Mouse (Mus musculus) MEL (cell line): Measurements from ENCODE around the gene Shisa4. TPM values are rescaled to one million over a fixed set of nuclear protein-coding genes. Genes with fewer than 3 reads are reported as not detected.

ENCODE experiments used
- DNase-seq: peaks from one replicate; pipeline ENCODE4 v3.0.0; 2011; ENCODE audit warnings: low read depth, low spot score
- H3K27ac ChIP-seq: 2 replicates; pipeline ENCODE4 v1.5.1; 2012; ENCODE audit warnings: low read depth, mild to moderate bottlenecking, control low read depth, low read length, moderate library complexity; ENCODE audit not compliant: control insufficient read depth
- H3K27me3 ChIP-seq, 2 experiments: fragments of 150-350 bp in 1 of 2; sonication (generic) in 1 of 2; 2 replicates each; pipeline ENCODE4 v1.6.1; 2012; ENCODE audit warnings: low read length in 2 of 2, mild to moderate bottlenecking in 2 of 2, improper control_type of control experiment in 1 of 2, moderate library complexity in 1 of 2; ENCODE audit not compliant: insufficient read depth in 2 of 2, control insufficient read depth in 1 of 2
- H3K36me3 ChIP-seq, 2 experiments: 2 replicates each; pipeline ENCODE4 v1.6.1; 2012 to 2014; ENCODE audit warnings: low read length in 2 of 2, improper control_type of control experiment in 1 of 2, inconsistent platforms in 1 of 2, mild to moderate bottlenecking in 1 of 2; ENCODE audit not compliant: insufficient read depth in 2 of 2, control insufficient read depth in 1 of 2
- H3K4me1 ChIP-seq, 2 experiments: fragments of 150-350 bp in 1 of 2; sonication (generic) in 1 of 2; 2 replicates each; pipeline ENCODE4 v1.6.1; 2012; ENCODE audit warnings: low read length in 2 of 2, improper control_type of control experiment in 1 of 2, mild to moderate bottlenecking in 1 of 2; ENCODE audit not compliant: insufficient read depth in 2 of 2, control insufficient read depth in 1 of 2
- H3K4me3 ChIP-seq, 2 experiments: fragments of 150-350 bp in 1 of 2; sonication (generic) in 1 of 2; 2 replicates each; pipeline ENCODE4 v1.5.1; 2012; ENCODE audit warnings: low read depth in 2 of 2, low read length in 2 of 2, mild to moderate bottlenecking in 2 of 2, moderate library complexity in 2 of 2, control low read depth in 1 of 2, improper control_type of control experiment in 1 of 2; ENCODE audit not compliant: control insufficient read depth in 1 of 2, insufficient read depth in 1 of 2
- H3K79me2 ChIP-seq: 2 replicates; pipeline ENCODE4 v1.6.1; 2012; ENCODE audit warnings: mild to moderate bottlenecking, low read length, moderate library complexity; ENCODE audit not compliant: control insufficient read depth, poor library complexity, insufficient read depth
- H3K9ac ChIP-seq: 2 replicates; pipeline ENCODE4 v1.6.1; 2012; ENCODE audit warnings: low read depth, mild to moderate bottlenecking, control low read depth, low read length, moderate library complexity; ENCODE audit not compliant: control insufficient read depth, poor library complexity, severe bottlenecking
- H3K9me3 ChIP-seq: fragments of 150-350 bp; sonication (generic); replicated peaks from 2 replicates; pipeline ENCODE4 v1.6.1; 2012; ENCODE audit warnings: mild to moderate bottlenecking, low read length, improper control_type of control experiment, moderate library complexity; ENCODE audit not compliant: insufficient read depth
- BHLHE40 ChIP-seq: IDR thresholded peaks from 2 replicates; pipeline ENCODE4 v1.6.1; 2012; ENCODE audit warnings: low read depth, mild to moderate bottlenecking, inconsistent platforms, low read length, improper control_type of control experiment, borderline replicate concordance
- E2F4 ChIP-seq: IDR thresholded peaks from 2 replicates; pipeline ENCODE4 v1.6.1; 2011; ENCODE audit warnings: low read depth, low read length, improper control_type of control experiment, borderline replicate concordance
- ELF1 ChIP-seq: IDR thresholded peaks from 2 replicates; pipeline ENCODE4 v1.6.1; 2014; ENCODE audit warnings: low read depth, mild to moderate bottlenecking, inconsistent platforms, low read length, improper control_type of control experiment, moderate library complexity
- EP300 ChIP-seq, 2 experiments: IDR thresholded peaks; 2 replicates each; pipeline ENCODE4 v1.6.1; 2011; ENCODE audit warnings: improper control_type of control experiment in 2 of 2, low read length in 2 of 2, low read depth in 1 of 2, mild to moderate bottlenecking in 1 of 2
- ETS1 ChIP-seq: IDR thresholded peaks from 2 replicates; pipeline ENCODE4 v1.6.1; 2012; ENCODE audit warnings: low read depth, mild to moderate bottlenecking, inconsistent platforms, low read length, improper control_type of control experiment, moderate library complexity
- GABPA ChIP-seq: IDR thresholded peaks from 2 replicates; pipeline ENCODE4 v1.6.1; 2012; ENCODE audit warnings: low read depth, mild to moderate bottlenecking, inconsistent platforms, low read length, improper control_type of control experiment, moderate library complexity
- GATA1 ChIP-seq: IDR thresholded peaks from 2 replicates; pipeline ENCODE4 v1.6.1; 2011; ENCODE audit warnings: low read depth, low read length, improper control_type of control experiment
- HCFC1 ChIP-seq: IDR thresholded peaks from 2 replicates; pipeline ENCODE4 v1.6.1; 2012; ENCODE audit warnings: low read depth, mild to moderate bottlenecking, inconsistent platforms, low read length, improper control_type of control experiment, moderate library complexity
- KAT2A ChIP-seq: conservative IDR thresholded peaks from 2 replicates; pipeline ENCODE4 v1.6.1; 2012; ENCODE audit warnings: low read depth, low read length, improper control_type of control experiment, inconsistent platforms
- MEF2A ChIP-seq: IDR thresholded peaks from 2 replicates; pipeline ENCODE4 v1.6.1; 2014; ENCODE audit warnings: low read depth, mild to moderate bottlenecking, inconsistent platforms, low read length, improper control_type of control experiment; ENCODE audit not compliant: poor library complexity, insufficient replicate concordance, severe bottlenecking; ENCODE audit errors: extremely low read depth
- MYB ChIP-seq: IDR thresholded peaks from 2 replicates; pipeline ENCODE4 v1.6.1; 2011; ENCODE audit warnings: mild to moderate bottlenecking, low read depth, low read length, improper control_type of control experiment
- MYC ChIP-seq: IDR thresholded peaks from 2 replicates; pipeline ENCODE4 v1.6.1; 2011; ENCODE audit warnings: low read depth, mild to moderate bottlenecking, low read length, improper control_type of control experiment, moderate library complexity
- NELFE ChIP-seq: IDR thresholded peaks from 2 replicates; pipeline ENCODE4 v1.6.1; 2011; ENCODE audit warnings: low read depth, low read length, improper control_type of control experiment
- POLR2A ChIP-seq, 2 experiments: IDR thresholded peaks; 2 replicates each; pipeline ENCODE4 v1.6.1; 2011 to 2012; ENCODE audit warnings: low read length in 2 of 2, mild to moderate bottlenecking in 2 of 2, control low read depth in 1 of 2, improper control_type of control experiment in 1 of 2, low read depth in 1 of 2, moderate library complexity in 1 of 2; ENCODE audit not compliant: control insufficient read depth in 1 of 2, insufficient read depth in 1 of 2, poor library complexity in 1 of 2
- POLR2AphosphoS5 ChIP-seq: IDR thresholded peaks from 2 replicates; pipeline ENCODE4 v1.6.1; 2012; ENCODE audit warnings: low read depth, borderline replicate concordance, mild to moderate bottlenecking, inconsistent platforms, low read length, moderate library complexity, mixed read lengths
- TBP ChIP-seq: IDR thresholded peaks from 2 replicates; pipeline ENCODE4 v1.8.0; 2011; ENCODE audit warnings: low read depth, low read length, improper control_type of control experiment
- USF1 ChIP-seq: IDR thresholded peaks from 2 replicates; pipeline ENCODE4 v1.6.1; 2014; ENCODE audit warnings: low read depth, mild to moderate bottlenecking, inconsistent platforms, low read length, improper control_type of control experiment, moderate library complexity
- ZC3H11A ChIP-seq: IDR thresholded peaks from 2 replicates; pipeline ENCODE4 v1.6.1; 2012; ENCODE audit warnings: low read depth, mild to moderate bottlenecking, inconsistent platforms, low read length, improper control_type of control experiment
- ZKSCAN1 ChIP-seq: IDR thresholded peaks from 2 replicates; pipeline ENCODE4 v1.6.1; 2012; ENCODE audit warnings: low read depth, mild to moderate bottlenecking, inconsistent platforms, low read length, improper control_type of control experiment, moderate library complexity
- ZMIZ1 ChIP-seq: IDR thresholded peaks from 2 replicates; pipeline ENCODE4 v1.6.1; 2012; ENCODE audit warnings: low read depth, mild to moderate bottlenecking, inconsistent platforms, low read length, improper control_type of control experiment, moderate library complexity
- ZNF384 ChIP-seq: IDR thresholded peaks from 2 replicates; pipeline ENCODE4 v1.6.1; 2012; ENCODE audit warnings: low read depth, mild to moderate bottlenecking, inconsistent platforms, low read length, improper control_type of control experiment
- polyA plus RNA-seq, 2 experiments: library from polyadenylated mRNA; stranded (reverse) in 1 of 2; unstranded in 1 of 2; fragments of >175 nt in 1 of 2; fragments of >200 nt in 1 of 2; gene quantifications; 2 replicates each; pipeline versions ENCODE4 v1.2.1 to v1.2.4; 2012; ENCODE audit warnings: low replicate concordance in 2 of 2, low read depth in 1 of 2; ENCODE audit not compliant: insufficient read length in 2 of 2, insufficient read depth in 1 of 2, missing spikeins in 1 of 2
- total RNA-seq: library from RNA; depleted of rRNA; stranded (reverse); fragments of 300-350 nt; gene quantifications from 2 replicates; pipeline ENCODE4 v1.2.3, GENCODE M21; 2012

Shisa4 gene
- total and polyA plus RNA-seq, 3 experiments, result not detected

DNA sequence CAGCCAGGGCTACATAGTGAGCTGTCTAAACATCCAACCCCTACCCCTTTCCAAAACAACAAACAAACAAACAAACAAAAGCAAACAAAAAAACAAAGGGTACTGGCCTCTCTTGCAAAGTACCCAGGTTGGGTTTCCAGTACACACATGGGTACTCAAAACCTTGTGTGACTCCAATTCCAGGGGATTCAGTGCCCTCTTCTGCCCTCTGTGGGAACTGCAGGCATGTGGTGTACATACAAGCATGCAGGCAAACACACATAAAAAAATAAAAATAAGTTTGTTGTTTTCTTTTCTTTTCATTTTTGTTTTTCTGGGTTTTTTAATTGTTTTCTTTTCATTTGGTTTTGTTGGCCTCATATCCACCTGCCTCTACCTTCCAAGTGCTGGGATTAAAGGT lies 12.9 kb downstream of the Shisa4 start:
- TF ChIP-seq KAT2A, result no peak
- no peak for TF ChIP-seq GATA1
- no peak for TF ChIP-seq USF1
- no peak for TF ChIP-seq MEF2A
- no peak for TF ChIP-seq E2F4
- TF ChIP-seq MYC, result no peak
- TF ChIP-seq TBP, result no peak
- TF ChIP-seq HCFC1, result no peak
- no peak for TF ChIP-seq ETS1
- TF ChIP-seq ZC3H11A, result no peak
- no peak for TF ChIP-seq ELF1
- TF ChIP-seq ZMIZ1, result no peak
- TF ChIP-seq MYB, result no peak
- TF ChIP-seq POLR2AphosphoS5, result no peak
- no peak for TF ChIP-seq BHLHE40
- TF ChIP-seq ZKSCAN1, result no peak
- no peak for TF ChIP-seq ZNF384
- no peak for TF ChIP-seq GABPA
- TF ChIP-seq POLR2A (IDR thresholded peaks at IDR 0.05; ENCODE audit: control insufficient read depth in 1 of 2, insufficient read depth in 1 of 2, low read depth in 1 of 2, low read length in 2 of 2, poor library complexity in 1 of 2), result no peak
- TF ChIP-seq, all 39 proteins: peak for 0
- no peaks in the 10 kb centered on the region for H3K79me2 ChIP-seq
- H3K36me3 ChIP-seq, result no peaks in the 10 kb centered on the region
- DNase-seq, result no peak
- no peak overlapping the region for H3K9ac ChIP-seq
- H3K4me1 ChIP-seq, result 0 out of 4 replicates have a peak, but pooled peaks cover 0 to under 1% of the 10 kb centered on the region in 2 experiments
- H3K9me3 ChIP-seq, result no peaks in the 10 kb centered on the region
- no peak overlapping the region for H3K27ac ChIP-seq
- H3K4me3 ChIP-seq, result no peak overlapping the region
- H3K27me3 ChIP-seq, result no peaks in the 10 kb centered on the region; a peak in 2 of 4 replicates

DNA sequence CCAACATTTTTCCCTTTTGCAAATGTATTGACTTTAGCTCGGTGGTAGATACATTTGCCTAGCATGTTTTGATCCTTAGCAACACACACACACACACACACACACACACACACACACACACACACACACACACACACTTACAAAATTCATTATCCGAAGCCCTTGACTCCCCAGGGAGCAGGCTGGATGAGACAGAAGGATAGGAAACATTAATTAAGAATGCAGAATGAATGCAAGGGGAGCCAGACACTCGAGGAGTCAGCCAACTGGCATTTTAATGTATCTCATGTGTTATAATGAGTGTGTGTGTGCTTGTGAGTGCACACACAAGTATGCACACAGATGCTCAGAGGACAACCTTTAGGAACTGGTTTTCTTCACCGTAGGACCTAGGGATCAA lies 13.5 kb downstream of the Shisa4 start:
- H3K27me3 ChIP-seq, result no peaks in the 10 kb centered on the region; a peak in 2 of 4 replicates
- TF ChIP-seq EP300 (IDR thresholded peaks at IDR 0.05; ENCODE audit: low read depth in 1 of 2, low read length in 2 of 2) (no peak), NELFE (no peak)
- DNase-seq, result no peak

More for the DNA sequence above, 13.5 kb downstream of the Shisa4 start:
- no peak overlapping the region for H3K4me3 ChIP-seq
- H3K9me3 ChIP-seq, result no peaks in the 10 kb centered on the region
- H3K4me1 ChIP-seq, result no peaks in the 10 kb centered on the region
- no peak overlapping the region for H3K27ac ChIP-seq
- no peaks in the 10 kb centered on the region for H3K36me3 ChIP-seq
- H3K79me2 ChIP-seq, result no peaks in the 10 kb centered on the region
- H3K9ac ChIP-seq, result no peak overlapping the region
